Mouse (Mus musculus) olfactory bulb, adult 2 months (tissue): ENCODE measurements around the gene Dnlz. TPM values are rescaled to one million over a fixed set of nuclear protein-coding genes. Genes with fewer than 3 reads are reported as not detected.
A peak's percentile ranks its signal among the peaks of the same experiment; 100 is the strongest.

Experiments used
- H3K27ac ChIP-seq: fragments of 200-500 bp; 2 replicates; pipeline ENCODE4 v1.5.1; 2012; ENCODE audit warnings: low read depth, low read length; ENCODE audit not compliant: insufficient read depth
- H3K4me1 ChIP-seq: fragments of 200-500 bp; 2 replicates; pipeline ENCODE4 v1.6.1; 2012; ENCODE audit warnings: low read length; ENCODE audit not compliant: control insufficient read depth, insufficient read depth
- H3K4me3 ChIP-seq: fragments of 200-500 bp; 2 replicates; pipeline ENCODE4 v1.5.1; 2012; ENCODE audit warnings: mild to moderate bottlenecking, low read depth, low read length, moderate library complexity; ENCODE audit not compliant: insufficient read depth
- CTCF ChIP-seq: fragments of 200-500 bp; IDR thresholded peaks from 2 replicates; pipeline ENCODE4 v1.5.1; 2012; ENCODE audit warnings: low read depth, mild to moderate bottlenecking, low read length, moderate library complexity; ENCODE audit not compliant: insufficient read depth
- POLR2A ChIP-seq: fragments of 200-500 bp; IDR thresholded peaks from 2 replicates; pipeline ENCODE4 v1.6.1; 2012; ENCODE audit warnings: mild to moderate bottlenecking, low read depth, low read length, moderate library complexity; ENCODE audit not compliant: insufficient read depth
- WGBS: fragments of 180-500 bp; shearing (Covaris S2); methylation state at CpG from one replicate; pipeline ENCODE4 v1.1.7; 2018; 5-methylcytosine and 5-hydroxymethylcytosine counted together
- polyA plus RNA-seq: library from polyadenylated mRNA; stranded (reverse); fragments of >200 nt; gene quantifications from 2 replicates; pipeline ENCODE4 v1.2.4, GENCODE M21; 2012; ENCODE audit warnings: low replicate concordance; ENCODE audit not compliant: missing spikeins, insufficient read depth, insufficient read length

The Dnlz gene
- not detected in 2 replicates for polyA plus RNA-seq

GRCm38 (mm10) chr2:26351358-26352290, at the start of gene Dnlz:
Dnlz (minus strand) TSS chr2:26352110.
- peak within 1 kb of the TSS; percentile 99 for H3K27ac ChIP-seq
- TF ChIP-seq CTCF (peak; percentile 50; the same call in 1 of the 2 replicates), POLR2A (peak; percentile 32; the same call in 1 of the 2 replicates)
- WGBS, result under 1% methylated on average over 62 of the region's 62 CpGs
- H3K4me1 ChIP-seq, result peaks cover 70% of the 10 kb centered on the region
- H3K4me3 ChIP-seq, result peak within 1 kb of the TSS; percentile 91

GRCm38 (mm10) chr2:26401023-26401422, 49.1 kb upstream of the Dnlz start:
- no peak overlapping the region for H3K27ac ChIP-seq
- H3K4me3 ChIP-seq, result no peak overlapping the region
- peaks cover 8% of the 10 kb centered on the region for H3K4me1 ChIP-seq
- whole genome bisulfite sequencing, result 90% methylated on average over 4 of the region's 4 CpGs
- TF ChIP-seq CTCF, result no peak
- TF ChIP-seq POLR2A, result no peak

- no peak for TF ChIP-seq POLR2A
- no peak for TF ChIP-seq CTCF
- H3K4me1 ChIP-seq, result peaks cover 6% of the 10 kb centered on the region
- H3K4me3 ChIP-seq, result no peak overlapping the region
- WGBS, result 92% methylated on average over 5 of the region's 5 CpGs
- H3K27ac ChIP-seq, result no peak overlapping the region
Measured at GRCm38 (mm10) chr2:26400296-26400695, 48.4 kb upstream of the Dnlz start.

GRCm38 (mm10) chr2:26399647-26400046, 47.7 kb upstream of the Dnlz start:
- 79% methylated on average over 5 of the region's 5 CpGs for WGBS
- Histone ChIP-seq H3K27ac (no peak overlapping the region), H3K4me3 (no peak overlapping the region), H3K4me1 (peaks cover 6% of the 10 kb centered on the region)
- TF ChIP-seq POLR2A (no peak), CTCF (no peak)

- no peak overlapping the region for H3K27ac ChIP-seq
Measured at GRCm38 (mm10) chr2:26398978-26399377, 47.1 kb upstream of the Dnlz start.

GRCm38 (mm10) chr2:26391617-26392016, 39.7 kb upstream of the Dnlz start:
- TF ChIP-seq CTCF, result no peak
- no peak for TF ChIP-seq POLR2A
- 91% methylated on average over 6 of the region's 6 CpGs for WGBS
- peaks cover 15% of the 10 kb centered on the region for H3K4me1 ChIP-seq
- no peak overlapping the region for H3K4me3 ChIP-seq
- H3K27ac ChIP-seq, result no peak overlapping the region

More at GRCm38 (mm10) chr2:26398978-26399377, 47.1 kb upstream of the Dnlz start:
- WGBS, result 80% methylated on average over 8 of the region's 8 CpGs
- Histone ChIP-seq H3K4me1 (peaks cover 6% of the 10 kb centered on the region), H3K4me3 (no peak overlapping the region)
- no peak for TF ChIP-seq POLR2A

GRCm38 (mm10) chr2:26390954-26391353, 39.0 kb upstream of the Dnlz start:
- TF ChIP-seq CTCF (no peak), POLR2A (no peak)
- no peak overlapping the region for H3K4me3 ChIP-seq
- H3K4me1 ChIP-seq, result peaks cover 15% of the 10 kb centered on the region
- no peak overlapping the region for H3K27ac ChIP-seq
- 78% methylated on average over 3 of the region's 3 CpGs for WGBS

- TF ChIP-seq CTCF (no peak), POLR2A (peak; percentile 87)
- H3K4me1 ChIP-seq, result peaks cover 15% of the 10 kb centered on the region
- under 1% methylated on average over 58 of the region's 60 CpGs for WGBS
- peak within 1 kb of the TSS; percentile 73 for H3K4me3 ChIP-seq
- no peak within 1 kb of the TSS for H3K27ac ChIP-seq
Measured at GRCm38 (mm10) chr2:26389154-26389690, 37.3 kb upstream of the Dnlz start, which contains the start of the genes Entr1 and Pmpca. Entr1 (minus strand) TSS chr2:26389316. Pmpca (plus strand) TSS chr2:26389339.

GRCm38 (mm10) chr2:26388682-26389153, 36.8 kb upstream of the Dnlz start:
- TF ChIP-seq POLR2A, result no peak
- no peak for TF ChIP-seq CTCF
- Histone ChIP-seq H3K27ac (no peak overlapping the region), H3K4me3 (peak overlapping the region; percentile 73), H3K4me1 (peaks cover 15% of the 10 kb centered on the region)
- WGBS, result under 1% methylated on average over 45 of the region's 45 CpGs
